Mouse (Mus musculus): ENCODE measurements around the gene Tcfl5. TPM values are rescaled to one million over a fixed set of nuclear protein-coding genes. Genes with fewer than 3 reads are reported as not detected.
A peak's percentile ranks its signal among the peaks of the same experiment; 100 is the strongest.

Tcfl5 gene
- polyA plus RNA-seq, 1 experiment from 2014 or later, result not detected

DNA sequence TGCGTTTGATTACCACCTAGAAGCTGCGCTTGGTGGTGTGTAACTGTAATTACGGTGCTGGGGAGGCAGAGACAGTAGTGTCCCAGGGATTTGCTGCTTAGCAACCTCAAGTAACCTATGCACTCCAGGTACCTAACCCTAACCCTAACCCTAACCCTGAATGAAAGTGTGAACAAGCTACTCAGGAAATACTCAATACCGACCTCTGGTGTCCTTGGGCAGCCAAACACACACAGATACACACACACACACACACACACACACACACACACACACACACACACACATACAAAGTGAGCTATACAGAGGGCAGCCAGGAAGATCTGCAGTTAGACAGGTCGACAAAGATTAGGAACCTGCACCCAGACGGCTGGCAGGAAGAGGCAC, 53.8 kb downstream of the Tcfl5 start:
- H3K27me3 ChIP-seq (replicated peaks; ENCODE audit: insufficient read depth, low read length), result no peaks in the 10 kb centered on the region
- peak overlapping the region; percentile 95 for H3K4me3 ChIP-seq (ENCODE audit: low read depth, low read length)
- no peaks in the 10 kb centered on the region for H3K9me3 ChIP-seq (ENCODE audit: low read length)
- DNase-seq (ENCODE audit: low spot score), result no peak
- H3K4me1 ChIP-seq (ENCODE audit: insufficient read depth, low read depth, low read length), result peaks cover 4% of the 10 kb centered on the region; the same call in 1 of the 2 replicates
- 0 out of 2 replicates have a peak, but pooled peaks cover 19% of the 10 kb centered on the region for H3K36me3 ChIP-seq (ENCODE audit: insufficient read depth, low read length)
- H3K4me2 ChIP-seq (replicated peaks; ENCODE audit: low read depth, low read length), result peak overlapping the region; percentile 73
- ATAC-seq, result peak; percentile 18; the same call in 1 of the 2 replicates
- no peak for TF ChIP-seq EP300 (IDR thresholded peaks at IDR 0.05)
- TF ChIP-seq CTCF (IDR thresholded peaks at IDR 0.05), result peak; percentile 47
- H3K27ac ChIP-seq (ENCODE audit: low read length), result peak overlapping the region; percentile 96
- 46% methylated on average over 6 of the region's 6 CpGs for whole genome bisulfite sequencing
- H3K9ac ChIP-seq (replicated peaks; ENCODE audit: low read depth), result peak overlapping the region; percentile 85

GRCm38 (mm10) chr2:180583154-180583507, 59.4 kb downstream of the Tcfl5 start:
- 22% methylated on average over 5 of the region's 7 CpGs for whole genome bisulfite sequencing
- no peaks in the 10 kb centered on the region; the same call in 1 of the 2 replicates for H3K4me1 ChIP-seq (ENCODE audit: insufficient read depth, low read depth, low read length)
- H3K4me2 ChIP-seq (replicated peaks; ENCODE audit: low read depth, low read length), result peak overlapping the region; percentile 89
- peak overlapping the region; percentile 88 for H3K9ac ChIP-seq (replicated peaks; ENCODE audit: low read depth)
- 0 out of 2 replicates have a peak, but pooled peaks cover 4% of the 10 kb centered on the region for H3K36me3 ChIP-seq (ENCODE audit: insufficient read depth, low read length)
- peak overlapping the region; percentile 57; the same call in 1 of the 2 replicates for H3K27ac ChIP-seq (ENCODE audit: low read length)
- ATAC-seq (no peak; the same call in 1 of the 2 replicates), DNase-seq (ENCODE audit: low spot score) (no peak)
- H3K27me3 ChIP-seq (replicated peaks; ENCODE audit: insufficient read depth, low read length), result no peaks in the 10 kb centered on the region
- TF ChIP-seq CTCF (IDR thresholded peaks at IDR 0.05) (no peak), EP300 (IDR thresholded peaks at IDR 0.05) (no peak)
- peak overlapping the region; percentile 85 for H3K4me3 ChIP-seq (ENCODE audit: low read depth, low read length)
- no peaks in the 10 kb centered on the region for H3K9me3 ChIP-seq (ENCODE audit: low read length)

GRCm38 (mm10) chr2:180582481-180583153, 59.9 kb downstream of the Tcfl5 start:
- TF ChIP-seq EP300 (IDR thresholded peaks at IDR 0.05) (no peak), CTCF (IDR thresholded peaks at IDR 0.05) (peak; percentile 98)
- peak overlapping the region; percentile 89 for H3K4me2 ChIP-seq (replicated peaks; ENCODE audit: low read depth, low read length)
- H3K9me3 ChIP-seq (ENCODE audit: low read length), result no peaks in the 10 kb centered on the region
- H3K4me1 ChIP-seq (ENCODE audit: insufficient read depth, low read depth, low read length), result no peaks in the 10 kb centered on the region; the same call in 1 of the 2 replicates
- peak; percentile 91 for ATAC-seq
- H3K27ac ChIP-seq (ENCODE audit: low read length), result peak overlapping the region; percentile 57
- WGBS, result 3% methylated on average over 49 of the region's 57 CpGs
- 0 out of 2 replicates have a peak, but pooled peaks cover 4% of the 10 kb centered on the region for H3K36me3 ChIP-seq (ENCODE audit: insufficient read depth, low read length)
- peak; percentile 97 for DNase-seq (ENCODE audit: low spot score)
- peak overlapping the region; percentile 88 for H3K9ac ChIP-seq (replicated peaks; ENCODE audit: low read depth)
- no peaks in the 10 kb centered on the region for H3K27me3 ChIP-seq (replicated peaks; ENCODE audit: insufficient read depth, low read length)
- peak overlapping the region; percentile 85 for H3K4me3 ChIP-seq (ENCODE audit: low read depth, low read length)

DNA sequence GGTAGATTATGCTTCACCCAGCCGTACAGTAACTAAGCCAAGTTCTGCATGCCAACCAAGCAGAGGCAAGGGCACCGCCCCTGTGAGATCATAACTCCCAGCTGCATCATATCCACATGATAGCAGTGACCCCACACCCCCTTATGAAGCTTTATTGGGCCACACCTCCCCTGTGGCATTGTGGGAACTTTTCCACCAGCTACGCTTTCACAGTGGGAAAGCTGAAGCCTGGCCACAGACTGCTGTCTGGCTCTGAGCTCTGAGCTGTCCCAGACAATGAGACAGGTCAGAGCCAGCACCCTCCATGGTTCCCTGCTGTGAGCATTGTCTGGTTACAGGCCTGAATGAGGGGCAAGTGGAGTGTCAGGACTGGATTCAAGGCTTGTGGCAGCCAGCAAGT, 61.5 kb downstream of the Tcfl5 start, which contains the start of gene Mrgbp:
Gene Mrgbp, plus strand, starts transcription at position 303 of the 400 bp plus-strand sequence.
- H3K4me2 ChIP-seq (replicated peaks; ENCODE audit: low read depth, low read length), result no peak within 1 kb of the TSS
- no peak within 1 kb of the TSS for H3K27ac ChIP-seq (ENCODE audit: low read length)
- no peak within 1 kb of the TSS for H3K9ac ChIP-seq (replicated peaks; ENCODE audit: low read depth)
- no peaks in the 10 kb centered on the region; the same call in 1 of the 2 replicates for H3K4me1 ChIP-seq (ENCODE audit: insufficient read depth, low read depth, low read length)
- 0 out of 2 replicates have a peak, but pooled peaks cover 4% of the 10 kb centered on the region for H3K36me3 ChIP-seq (ENCODE audit: insufficient read depth, low read length)
- ATAC-seq (peak; percentile 23), DNase-seq (ENCODE audit: low spot score) (peak; percentile 56)
- H3K27me3 ChIP-seq (replicated peaks; ENCODE audit: insufficient read depth, low read length), result no peaks in the 10 kb centered on the region
- no peaks in the 10 kb centered on the region for H3K9me3 ChIP-seq (ENCODE audit: low read length)
- WGBS, result 65% methylated on average over 3 of the region's 3 CpGs
- no peak within 1 kb of the TSS for H3K4me3 ChIP-seq (ENCODE audit: low read depth, low read length)
- TF ChIP-seq CTCF (IDR thresholded peaks at IDR 0.05) (no peak), EP300 (IDR thresholded peaks at IDR 0.05) (no peak)

DNA sequence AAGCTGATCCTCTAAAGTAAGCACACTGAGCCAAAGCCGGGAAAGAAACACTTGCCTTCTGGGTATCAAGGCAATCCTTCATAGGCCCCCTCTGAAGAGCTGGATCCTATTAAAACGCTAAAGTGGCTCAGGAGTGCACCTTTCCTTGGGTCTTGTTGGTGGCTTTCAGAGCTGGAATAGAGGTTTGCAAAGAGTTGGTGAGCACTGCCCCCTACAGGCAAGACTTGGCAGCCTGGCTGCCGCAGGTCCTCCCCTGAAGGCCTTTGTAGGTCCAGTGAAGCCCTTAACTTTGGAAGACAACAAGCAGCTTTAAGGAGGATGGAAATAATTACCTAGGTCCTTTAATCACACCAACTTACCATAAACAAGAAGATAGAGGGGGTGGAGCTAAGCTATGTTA, 63.8 kb downstream of the Tcfl5 start:
- no peak overlapping the region for H3K27ac ChIP-seq (ENCODE audit: low read length)
- no peaks in the 10 kb centered on the region; the same call in 1 of the 2 replicates for H3K4me1 ChIP-seq (ENCODE audit: insufficient read depth, low read depth, low read length)
- ATAC-seq (no peak), DNase-seq (ENCODE audit: low spot score) (peak; percentile 83)
- H3K4me3 ChIP-seq (ENCODE audit: low read depth, low read length), result no peak overlapping the region
- TF ChIP-seq EP300 (IDR thresholded peaks at IDR 0.05) (no peak), CTCF (IDR thresholded peaks at IDR 0.05) (peak; percentile 94)
- H3K9me3 ChIP-seq (ENCODE audit: low read length), result no peaks in the 10 kb centered on the region
- H3K4me2 ChIP-seq (replicated peaks; ENCODE audit: low read depth, low read length), result no peak overlapping the region
- WGBS, result 6% methylated on average over 3 of the region's 3 CpGs
- no peak overlapping the region for H3K9ac ChIP-seq (replicated peaks; ENCODE audit: low read depth)
- no peaks in the 10 kb centered on the region for H3K36me3 ChIP-seq (ENCODE audit: insufficient read depth, low read length)
- H3K27me3 ChIP-seq (replicated peaks; ENCODE audit: insufficient read depth, low read length), result no peaks in the 10 kb centered on the region

DNA sequence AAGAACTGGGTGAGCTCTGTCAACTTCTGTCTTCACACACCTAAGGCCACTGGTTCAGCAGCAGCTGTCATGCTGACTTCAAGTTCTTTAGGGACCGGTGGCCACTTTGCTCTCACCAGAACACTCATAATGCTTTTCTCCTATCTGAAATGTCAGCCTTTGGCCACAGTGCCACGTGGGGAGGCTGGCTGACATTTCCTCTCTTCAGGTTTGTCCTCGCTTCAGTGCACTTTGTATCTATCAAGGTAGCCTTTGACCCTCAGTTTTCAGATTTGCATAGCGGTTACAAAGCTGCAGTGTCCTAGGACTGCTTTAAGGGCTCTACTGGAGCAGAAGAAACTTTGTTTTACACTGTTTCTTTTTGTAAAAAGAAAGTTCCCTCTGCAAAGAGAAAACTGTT, 66.0 kb downstream of the Tcfl5 start:
- TF ChIP-seq CTCF (IDR thresholded peaks at IDR 0.05) (no peak), EP300 (IDR thresholded peaks at IDR 0.05) (no peak)
- H3K27ac ChIP-seq (ENCODE audit: low read length), result no peak overlapping the region
- no peaks in the 10 kb centered on the region for H3K9me3 ChIP-seq (ENCODE audit: low read length)
- H3K36me3 ChIP-seq (ENCODE audit: insufficient read depth, low read length), result no peaks in the 10 kb centered on the region
- no peaks in the 10 kb centered on the region for H3K27me3 ChIP-seq (replicated peaks; ENCODE audit: insufficient read depth, low read length)
- DNase-seq (ENCODE audit: low spot score) (no peak), ATAC-seq (no peak)
- H3K4me3 ChIP-seq (ENCODE audit: low read depth, low read length), result no peak overlapping the region
- no peak overlapping the region for H3K9ac ChIP-seq (replicated peaks; ENCODE audit: low read depth)
- H3K4me2 ChIP-seq (replicated peaks; ENCODE audit: low read depth, low read length), result no peak overlapping the region
- H3K4me1 ChIP-seq (ENCODE audit: insufficient read depth, low read depth, low read length), result no peaks in the 10 kb centered on the region
- WGBS, result 53% methylated on average over 4 of the region's 4 CpGs

Other genes starting within 250 kb of the Tcfl5 start
- 0.20 and 0.21 TPM in 2 replicates for gene Slco4a1, start 186.5 kb downstream of the Tcfl5 start, polyA plus RNA-seq (2015; fragmentation: Nextera tagmentation; extraction: Ambion mirVana)
- 0.05 and 0.06 TPM in 2 replicates for gene Ntsr1, start 142.7 kb downstream of the Tcfl5 start, polyA plus RNA-seq (2015; fragmentation: Nextera tagmentation; extraction: Ambion mirVana)
- 20.5 and 22.4 TPM in 2 replicates for gene Mrgbp, start 61.4 kb downstream of the Tcfl5 start, polyA plus RNA-seq (2015; fragmentation: Nextera tagmentation; extraction: Ambion mirVana)
- gene Ogfr, start 53.5 kb downstream of the Tcfl5 start, polyA plus RNA-seq (2015; fragmentation: Nextera tagmentation; extraction: Ambion mirVana), result 37.5 and 38.3 TPM in 2 replicates
- gene Col9a3, start 44.9 kb downstream of the Tcfl5 start, polyA plus RNA-seq (2015; fragmentation: Nextera tagmentation; extraction: Ambion mirVana), result 0.30 and 0.33 TPM in 2 replicates
- gene Dido1, start 67.3 kb upstream of the Tcfl5 start, polyA plus RNA-seq (2015; fragmentation: Nextera tagmentation; extraction: Ambion mirVana), result 14.9 and 16.3 TPM in 2 replicates
- 38.7 and 38.8 TPM in 2 replicates for gene Gid8, start 67.4 kb upstream of the Tcfl5 start, polyA plus RNA-seq (2015; fragmentation: Nextera tagmentation; extraction: Ambion mirVana)
- 1.4 and 1.7 TPM in 2 replicates for gene Slc17a9, start 82.6 kb upstream of the Tcfl5 start, polyA plus RNA-seq (2015; fragmentation: Nextera tagmentation; extraction: Ambion mirVana)
- not detected in 2 replicates for gene Bhlhe23, start 134.2 kb upstream of the Tcfl5 start, polyA plus RNA-seq (2015; fragmentation: Nextera tagmentation; extraction: Ambion mirVana)